Mouse (Mus musculus): ENCODE measurements around the gene Smim17. TPM values are rescaled to one million over a fixed set of nuclear protein-coding genes. Genes with fewer than 3 reads are reported as not detected.

Smim17 gene
- polyA plus RNA-seq, 1 experiment, result 19.1 TPM

DNA sequence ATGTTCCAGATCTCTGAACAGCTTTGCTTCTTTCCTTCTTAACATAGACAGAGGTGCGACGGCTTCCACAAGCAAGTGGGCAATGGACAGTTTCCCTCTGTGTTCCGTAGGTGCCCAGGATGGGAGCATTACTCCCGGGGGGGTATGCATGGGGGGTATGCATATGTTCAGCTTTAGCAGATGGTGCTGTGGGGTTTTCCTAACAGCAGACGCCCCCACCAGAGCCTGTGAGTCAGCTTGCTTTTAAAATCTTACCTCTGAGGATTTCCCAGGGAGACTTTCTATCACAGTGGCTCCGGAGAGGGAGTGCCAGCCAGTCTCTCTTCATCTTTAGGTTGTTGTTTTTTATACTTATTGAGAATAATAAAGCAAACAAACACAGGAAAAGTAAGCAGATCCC lies 21.4 kb downstream of the Smim17 start:
- no peak for DNase-seq
- TF ChIP-seq POLR2A (IDR thresholded peaks at IDR 0.05; ENCODE audit: borderline replicate concordance, insufficient read depth, low read length), result no peak
- TF ChIP-seq CTCF (IDR thresholded peaks at IDR 0.05; ENCODE audit: borderline replicate concordance, insufficient read depth, low read depth, low read length), result no peak
- whole genome bisulfite sequencing, result 71% methylated on average over 6 of the region's 6 CpGs

GRCm38 (mm10) chr7:6429381-6429780 lies 30.9 kb downstream of the Smim17 start:
- Histone ChIP-seq H3K27ac (ENCODE audit: insufficient read depth, low read length) (no peak overlapping the region), H3K27me3 (ENCODE audit: control insufficient read depth, insufficient read depth, low read length) (no peaks in the 10 kb centered on the region), H3K4me1 (ENCODE audit: control insufficient read depth, insufficient read depth, low read length) (no peaks in the 10 kb centered on the region), H3K4me3 (replicated peaks; ENCODE audit: insufficient read depth, low read depth, low read length) (no peak overlapping the region)
- TF ChIP-seq CTCF (IDR thresholded peaks at IDR 0.05; ENCODE audit: borderline replicate concordance, insufficient read depth, low read depth, low read length) (no peak), POLR2A (IDR thresholded peaks at IDR 0.05; ENCODE audit: borderline replicate concordance, insufficient read depth, low read length) (no peak)
- no peak for DNase-seq
- WGBS, result 87% methylated on average over 3 of the region's 3 CpGs

More for the DNA sequence above, 21.4 kb downstream of the Smim17 start:
- no peak overlapping the region for H3K4me3 ChIP-seq (replicated peaks; ENCODE audit: insufficient read depth, low read depth, low read length)
- H3K27me3 ChIP-seq (ENCODE audit: control insufficient read depth, insufficient read depth, low read length), result no peaks in the 10 kb centered on the region
- H3K4me1 ChIP-seq (ENCODE audit: control insufficient read depth, insufficient read depth, low read length), result no peaks in the 10 kb centered on the region
- H3K27ac ChIP-seq (ENCODE audit: insufficient read depth, low read length), result no peak overlapping the region

DNA sequence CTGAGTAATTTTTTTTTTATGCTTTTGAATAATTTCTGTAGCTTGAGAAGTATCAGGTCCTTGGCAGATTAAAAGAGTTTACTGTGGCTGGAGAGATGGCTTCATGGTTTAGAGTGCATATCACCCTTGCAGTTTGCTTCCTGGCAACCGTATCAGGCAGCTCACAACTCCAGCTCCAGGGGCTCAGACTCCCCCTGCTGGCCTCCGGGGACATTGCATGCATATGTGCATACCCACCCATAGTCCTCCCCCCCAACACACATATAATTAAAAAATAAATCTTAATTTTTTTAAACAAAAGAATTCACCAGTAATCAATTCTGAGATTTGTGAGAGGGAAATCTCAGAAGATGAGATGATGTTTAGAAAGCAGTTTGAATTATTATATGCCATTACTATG lies 31.8 kb downstream of the Smim17 start:
- Histone ChIP-seq H3K4me3 (replicated peaks; ENCODE audit: insufficient read depth, low read depth, low read length) (no peak overlapping the region), H3K4me1 (ENCODE audit: control insufficient read depth, insufficient read depth, low read length) (no peaks in the 10 kb centered on the region), H3K27ac (ENCODE audit: insufficient read depth, low read length) (no peak overlapping the region), H3K27me3 (ENCODE audit: control insufficient read depth, insufficient read depth, low read length) (no peaks in the 10 kb centered on the region)
- DNase-seq, result no peak
- WGBS, result 39% methylated on average over 2 of the region's 2 CpGs
- TF ChIP-seq POLR2A (IDR thresholded peaks at IDR 0.05; ENCODE audit: borderline replicate concordance, insufficient read depth, low read length), result no peak
- peak; percentile 43; the same call in 1 of the 2 replicates for TF ChIP-seq CTCF (IDR thresholded peaks at IDR 0.05; ENCODE audit: borderline replicate concordance, insufficient read depth, low read depth, low read length)

DNA sequence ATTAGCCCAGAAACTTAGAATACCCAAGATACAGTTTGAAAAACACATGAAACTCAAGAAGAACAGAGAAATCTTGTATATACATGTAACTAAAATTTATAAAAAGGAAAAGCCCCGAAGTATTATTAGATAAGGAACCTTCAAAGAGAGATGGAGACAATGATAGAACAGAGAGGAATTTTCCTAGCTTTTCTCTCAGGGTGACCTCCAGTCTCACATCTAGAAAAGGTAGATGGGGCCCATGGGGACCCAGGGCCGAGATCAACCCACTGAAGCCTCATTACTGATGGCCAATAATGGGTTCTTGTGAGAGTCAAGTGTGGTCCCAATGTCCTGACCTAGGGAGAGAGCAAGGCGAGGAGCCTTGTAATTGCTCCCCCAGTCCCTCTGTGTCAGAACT lies 39.9 kb downstream of the Smim17 start, which contains the start of gene Olfr1344:
TSS of gene Olfr1344 (plus strand) at position 301 of the 400 bp plus-strand sequence.
- TF ChIP-seq POLR2A (IDR thresholded peaks at IDR 0.05; ENCODE audit: borderline replicate concordance, insufficient read depth, low read length), result no peak
- no peaks in the 10 kb centered on the region for H3K27me3 ChIP-seq (ENCODE audit: control insufficient read depth, insufficient read depth, low read length)
- no peak within 1 kb of the TSS for H3K27ac ChIP-seq (ENCODE audit: insufficient read depth, low read length)
- 79% methylated on average over 3 of the region's 3 CpGs for WGBS
- H3K4me3 ChIP-seq (replicated peaks; ENCODE audit: insufficient read depth, low read depth, low read length), result no peak within 1 kb of the TSS
- DNase-seq, result no peak
- H3K4me1 ChIP-seq (ENCODE audit: control insufficient read depth, insufficient read depth, low read length), result no peaks in the 10 kb centered on the region

DNA sequence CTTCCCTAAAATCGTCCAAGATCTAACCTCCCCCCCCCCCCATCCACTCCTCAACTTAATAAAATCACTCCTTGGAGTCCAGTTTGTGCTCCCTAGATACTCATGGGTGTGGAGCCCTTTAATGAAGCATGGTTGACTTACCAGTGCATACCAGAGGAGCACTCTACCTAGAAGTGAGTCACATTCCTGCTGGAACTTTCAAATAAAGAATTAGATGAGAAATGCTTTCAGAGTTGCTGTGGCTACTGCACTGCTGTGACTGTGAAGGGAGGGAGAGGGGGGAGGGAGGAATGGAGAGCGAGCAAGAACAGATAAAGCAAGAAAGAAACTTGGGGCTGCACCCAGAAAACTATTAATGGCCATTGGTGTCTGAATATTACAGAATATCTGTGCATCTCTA lies 42.7 kb downstream of the Smim17 start:
- no peaks in the 10 kb centered on the region for H3K27me3 ChIP-seq (ENCODE audit: control insufficient read depth, insufficient read depth, low read length)
- H3K4me3 ChIP-seq (replicated peaks; ENCODE audit: insufficient read depth, low read depth, low read length), result no peak overlapping the region
- H3K27ac ChIP-seq (ENCODE audit: insufficient read depth, low read length), result no peak overlapping the region
- WGBS, result 28% methylated on average over 2 of the region's 2 CpGs
- no peak for DNase-seq
- TF ChIP-seq CTCF (IDR thresholded peaks at IDR 0.05; ENCODE audit: borderline replicate concordance, insufficient read depth, low read depth, low read length) (no peak), POLR2A (IDR thresholded peaks at IDR 0.05; ENCODE audit: borderline replicate concordance, insufficient read depth, low read length) (no peak)
- H3K4me1 ChIP-seq (ENCODE audit: control insufficient read depth, insufficient read depth, low read length), result no peaks in the 10 kb centered on the region

- TF ChIP-seq CTCF (IDR thresholded peaks at IDR 0.05; ENCODE audit: borderline replicate concordance, insufficient read depth, low read depth, low read length), result no peak
- TF ChIP-seq POLR2A (IDR thresholded peaks at IDR 0.05; ENCODE audit: borderline replicate concordance, insufficient read depth, low read length), result no peak
- 91% methylated on average over 5 of the region's 5 CpGs for WGBS
- no peak for DNase-seq
- Histone ChIP-seq H3K4me3 (replicated peaks; ENCODE audit: insufficient read depth, low read depth, low read length) (no peak overlapping the region), H3K4me1 (ENCODE audit: control insufficient read depth, insufficient read depth, low read length) (no peaks in the 10 kb centered on the region), H3K27me3 (ENCODE audit: control insufficient read depth, insufficient read depth, low read length) (no peaks in the 10 kb centered on the region), H3K27ac (ENCODE audit: insufficient read depth, low read length) (no peak overlapping the region)
Observed at GRCm38 (mm10) chr7:6447771-6448170, 49.3 kb downstream of the Smim17 start.

DNA sequence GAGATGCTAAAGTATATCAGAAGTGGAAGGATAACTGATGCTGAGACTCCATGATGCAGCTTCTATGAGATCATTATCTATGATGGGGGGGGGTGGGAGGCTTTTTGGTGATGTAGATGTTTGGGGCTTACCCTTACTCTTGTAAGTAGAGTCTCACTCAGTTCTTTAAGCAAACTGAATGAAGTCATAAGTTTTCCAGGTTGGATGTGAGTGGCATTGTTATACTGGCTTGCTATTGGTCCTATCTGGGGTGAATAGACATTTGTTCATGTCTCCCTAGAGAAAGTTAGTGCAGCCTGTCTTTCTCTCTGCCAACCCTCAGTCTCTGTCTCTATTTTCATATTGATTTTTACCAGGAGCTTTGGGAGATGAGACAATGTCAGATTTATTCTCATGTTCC lies 57.4 kb downstream of the Smim17 start, which contains the start of gene Olfr1336:
TSS of gene Olfr1336 (plus strand) at position 301 of the 400 bp plus-strand sequence.
- no peak for DNase-seq
- Histone ChIP-seq H3K4me3 (replicated peaks; ENCODE audit: insufficient read depth, low read depth, low read length) (no peak within 1 kb of the TSS), H3K27me3 (ENCODE audit: control insufficient read depth, insufficient read depth, low read length) (no peaks in the 10 kb centered on the region), H3K27ac (ENCODE audit: insufficient read depth, low read length) (no peak within 1 kb of the TSS), H3K4me1 (ENCODE audit: control insufficient read depth, insufficient read depth, low read length) (no peaks in the 10 kb centered on the region)
- no peak for TF ChIP-seq CTCF (IDR thresholded peaks at IDR 0.05; ENCODE audit: borderline replicate concordance, insufficient read depth, low read depth, low read length)

- H3K4me3 ChIP-seq (replicated peaks; ENCODE audit: insufficient read depth, low read depth, low read length), result no peak overlapping the region
- TF ChIP-seq CTCF (IDR thresholded peaks at IDR 0.05; ENCODE audit: borderline replicate concordance, insufficient read depth, low read depth, low read length), result no peak
- no peak for TF ChIP-seq POLR2A (IDR thresholded peaks at IDR 0.05; ENCODE audit: borderline replicate concordance, insufficient read depth, low read length)
- 23% methylated on average over 3 of the region's 3 CpGs for WGBS
Observed at GRCm38 (mm10) chr7:6456399-6456798, 57.9 kb downstream of the Smim17 start.

More at GRCm38 (mm10) chr7:6456399-6456798, 57.9 kb downstream of the Smim17 start:
- H3K27ac ChIP-seq (ENCODE audit: insufficient read depth, low read length), result no peak overlapping the region
- H3K4me1 ChIP-seq (ENCODE audit: control insufficient read depth, insufficient read depth, low read length), result no peaks in the 10 kb centered on the region
- no peak for DNase-seq
- no peaks in the 10 kb centered on the region for H3K27me3 ChIP-seq (ENCODE audit: control insufficient read depth, insufficient read depth, low read length)

All from cerebellum, adult 2 months (tissue).